Mouse (Mus musculus) heart, embryonic 15.5 days (tissue): ENCODE data around the gene Ccdc42. TPM values are rescaled to one million over a fixed set of nuclear protein-coding genes. Genes with fewer than 3 reads are reported as not detected.

Source experiments
- ATAC-seq: fragments of 200-750 bp; cut with Nextera tagmentation; replicated peaks from 2 replicates; pipeline ENCODE4 v1.8.0; 2017; ENCODE audit warnings: low read depth, moderate TSS enrichment; ENCODE audit not compliant: insufficient number of reproducible peaks, insufficient read depth, low FRiP score
- H3K27ac ChIP-seq: fragments of 300-500 bp; sonication (generic); 2 replicates; pipeline ENCODE4 v1.5.1; 2015; ENCODE audit warnings: mild to moderate bottlenecking, inconsistent platforms
- H3K27me3 ChIP-seq: fragments of 300-500 bp; sonication (generic); 2 replicates; pipeline ENCODE4 v1.6.1; 2015; ENCODE audit warnings: inconsistent platforms
- H3K36me3 ChIP-seq: fragments of 300-500 bp; sonication (generic); 2 replicates; pipeline ENCODE4 v1.6.1; 2015; ENCODE audit warnings: mild to moderate bottlenecking, inconsistent platforms
- H3K4me1 ChIP-seq: fragments of 300-500 bp; sonication (generic); replicated peaks from 2 replicates; pipeline ENCODE4 v1.6.1; 2015; ENCODE audit warnings: inconsistent platforms
- H3K4me2 ChIP-seq: fragments of 300-500 bp; sonication (generic); 2 replicates; pipeline ENCODE4 v1.6.1; 2015; ENCODE audit warnings: inconsistent platforms, mild to moderate bottlenecking, moderate library complexity
- H3K4me3 ChIP-seq: fragments of 300-500 bp; sonication (generic); 2 replicates; pipeline ENCODE4 v1.5.1; 2015; ENCODE audit warnings: mild to moderate bottlenecking, inconsistent platforms
- H3K9ac ChIP-seq: fragments of 300-500 bp; sonication (generic); 2 replicates; pipeline ENCODE4 v1.6.1; 2015; ENCODE audit warnings: mild to moderate bottlenecking, inconsistent platforms
- H3K9me3 ChIP-seq: fragments of 300-500 bp; sonication (generic); replicated peaks from 2 replicates; pipeline ENCODE4 v1.6.1; 2016; ENCODE audit warnings: inconsistent platforms
- WGBS: fragments of 180-500 bp; shearing (Covaris S2); methylation state at CpG from one replicate; pipeline ENCODE4 v1.1.7; 2015; ENCODE audit warnings: mixed read lengths; 5-methylcytosine and 5-hydroxymethylcytosine counted together
- polyA plus RNA-seq: library from polyadenylated mRNA; unstranded; fragments of >200 nt; fragmentation: Nextera tagmentation; extraction: Ambion mirVana; gene quantifications from 2 replicates; pipeline ENCODE4 v1.2.1, GENCODE M21; 2015

Ccdc42 gene
- polyA plus RNA-seq, 1 experiment from 2014 or later = 1.0 TPM

DNA sequence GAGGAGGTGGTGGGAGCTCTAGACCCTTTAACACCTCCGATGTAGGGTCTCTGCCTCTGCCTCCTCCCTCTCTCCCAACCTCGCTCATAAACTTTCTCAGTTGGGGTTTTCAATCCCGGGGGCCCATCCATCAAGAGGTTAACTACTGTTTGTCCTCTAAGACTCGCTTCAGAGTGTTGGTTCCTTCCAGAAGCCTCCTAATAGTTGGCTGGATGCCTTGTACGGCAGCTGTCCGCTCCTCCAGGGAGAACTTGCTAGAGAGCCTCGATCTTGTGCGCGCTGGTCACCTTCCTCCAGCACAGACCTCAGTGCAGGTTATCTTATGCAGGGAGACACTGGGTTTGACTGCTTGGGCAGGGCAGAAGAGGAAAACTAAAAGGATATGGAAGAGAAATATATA is 35.9 kb downstream of the Ccdc42 start:
- peak overlapping the region; percentile 53 for H3K4me3 ChIP-seq
- no peaks in the 10 kb centered on the region for H3K36me3 ChIP-seq
- no peak for ATAC-seq
- no peaks in the 10 kb centered on the region for H3K9me3 ChIP-seq
- peaks cover 23% of the 10 kb centered on the region for H3K4me1 ChIP-seq
- H3K27ac ChIP-seq = peak overlapping the region; percentile 72
- H3K4me2 ChIP-seq = peak overlapping the region; percentile 71
- H3K9ac ChIP-seq = no peak overlapping the region
- WGBS = 62% methylated on average over 9 of the region's 9 CpGs
- H3K27me3 ChIP-seq = no peaks in the 10 kb centered on the region

DNA sequence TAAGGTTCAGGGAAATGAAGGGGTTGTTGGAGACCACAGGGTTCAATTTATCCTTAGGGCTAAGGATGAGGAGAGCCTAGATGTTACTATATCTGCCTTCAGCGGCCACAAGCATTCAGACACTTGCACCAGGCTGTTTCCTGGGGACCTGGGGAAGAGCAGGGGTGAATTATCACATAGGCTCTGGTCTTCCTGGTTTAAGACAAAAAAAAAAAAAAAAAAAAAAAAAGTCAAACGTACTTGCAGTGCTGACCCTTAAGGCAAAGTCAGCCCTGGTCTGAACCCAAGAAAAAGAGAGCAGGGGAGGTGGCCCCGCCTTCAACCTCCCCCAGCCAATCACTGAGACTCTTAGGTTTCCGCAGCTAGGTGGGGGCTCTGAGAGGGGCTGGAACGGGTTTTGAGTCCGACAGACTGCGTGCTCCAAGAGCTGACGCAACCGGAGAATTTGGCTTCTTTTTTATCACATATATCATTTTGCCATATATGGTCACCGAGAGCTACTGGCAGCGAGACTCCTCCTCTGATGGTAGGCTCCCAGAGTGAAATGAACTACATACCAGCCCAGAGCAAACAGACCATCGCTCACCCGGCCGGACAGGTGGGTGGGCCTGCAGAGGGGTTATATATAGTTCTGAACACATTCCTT is 36.5 kb downstream of the Ccdc42 start:
- Histone ChIP-seq H3K27ac (peak overlapping the region; percentile 72), H3K27me3 (no peaks in the 10 kb centered on the region), H3K4me2 (peak overlapping the region; percentile 71), H3K9ac (peak overlapping the region; percentile 4), H3K4me1 (peaks cover 23% of the 10 kb centered on the region), H3K4me3 (peak overlapping the region; percentile 53), H3K9me3 (no peaks in the 10 kb centered on the region), H3K36me3 (no peaks in the 10 kb centered on the region)
- ATAC-seq = peak; percentile 92
- WGBS = 2% methylated on average over 13 of the region's 14 CpGs

DNA sequence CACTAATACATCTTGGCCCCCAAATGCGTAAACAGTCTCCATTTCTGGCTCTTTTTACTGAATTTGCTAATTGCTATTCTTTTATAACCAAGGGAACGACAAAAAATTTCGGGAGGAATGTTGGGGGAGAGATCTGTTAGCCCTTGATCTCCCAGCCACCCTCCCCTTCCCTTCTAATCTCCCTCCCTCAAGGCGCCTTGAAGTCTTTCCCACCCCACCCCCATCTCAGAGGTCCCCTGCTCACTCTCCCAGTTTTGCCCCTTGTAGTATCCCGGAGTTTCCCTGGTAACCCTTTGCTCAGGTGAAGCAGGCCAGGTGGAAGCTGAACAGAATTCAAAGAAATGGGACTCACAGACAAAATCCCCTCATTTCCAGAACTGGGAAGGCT is 37.0 kb downstream of the Ccdc42 start:
- Histone ChIP-seq H3K4me2 (peak overlapping the region; percentile 71), H3K4me1 (peaks cover 23% of the 10 kb centered on the region), H3K9ac (peak overlapping the region; percentile 4), H3K27ac (peak overlapping the region; percentile 72), H3K4me3 (peak overlapping the region; percentile 53), H3K36me3 (no peaks in the 10 kb centered on the region), H3K27me3 (no peaks in the 10 kb centered on the region), H3K9me3 (no peaks in the 10 kb centered on the region)
- peak; percentile 19; the same call in 1 of the 2 replicates for ATAC-seq
- 6% methylated on average over 5 of the region's 5 CpGs for WGBS

DNA sequence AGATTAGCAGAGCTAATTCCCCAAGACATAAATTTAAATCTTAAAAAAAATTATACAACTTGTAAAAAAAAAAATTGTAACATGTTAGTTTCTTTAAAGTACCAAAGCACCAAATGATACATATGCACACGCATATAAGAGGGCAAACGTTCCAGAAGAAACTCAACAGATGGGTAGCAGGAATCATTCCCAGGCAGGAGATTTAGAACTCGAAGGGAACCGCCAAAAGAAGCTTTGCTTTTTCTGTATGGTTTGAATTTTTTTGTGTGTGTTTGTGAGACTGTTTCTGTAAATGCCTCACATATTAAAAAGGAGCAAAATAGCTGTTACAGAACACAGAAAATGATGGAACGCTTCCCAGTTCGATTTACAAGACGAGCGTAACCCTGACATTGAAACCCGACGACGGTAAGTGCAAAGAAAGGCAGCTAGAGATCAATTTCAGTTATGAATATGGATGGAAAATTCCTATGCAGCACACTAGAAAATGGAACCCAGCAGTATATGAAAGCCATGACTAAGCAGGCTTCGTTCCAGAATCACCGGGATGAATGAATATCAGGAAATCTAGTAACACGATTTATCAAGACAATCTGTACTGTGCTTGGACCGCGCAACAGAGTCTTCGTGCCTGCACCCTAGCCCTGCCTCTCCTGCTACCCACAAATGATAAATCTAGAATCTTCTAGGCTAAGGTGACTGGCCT is 44.9 kb downstream of the Ccdc42 start:
- 80% methylated on average over 17 of the region's 17 CpGs for WGBS

DNA sequence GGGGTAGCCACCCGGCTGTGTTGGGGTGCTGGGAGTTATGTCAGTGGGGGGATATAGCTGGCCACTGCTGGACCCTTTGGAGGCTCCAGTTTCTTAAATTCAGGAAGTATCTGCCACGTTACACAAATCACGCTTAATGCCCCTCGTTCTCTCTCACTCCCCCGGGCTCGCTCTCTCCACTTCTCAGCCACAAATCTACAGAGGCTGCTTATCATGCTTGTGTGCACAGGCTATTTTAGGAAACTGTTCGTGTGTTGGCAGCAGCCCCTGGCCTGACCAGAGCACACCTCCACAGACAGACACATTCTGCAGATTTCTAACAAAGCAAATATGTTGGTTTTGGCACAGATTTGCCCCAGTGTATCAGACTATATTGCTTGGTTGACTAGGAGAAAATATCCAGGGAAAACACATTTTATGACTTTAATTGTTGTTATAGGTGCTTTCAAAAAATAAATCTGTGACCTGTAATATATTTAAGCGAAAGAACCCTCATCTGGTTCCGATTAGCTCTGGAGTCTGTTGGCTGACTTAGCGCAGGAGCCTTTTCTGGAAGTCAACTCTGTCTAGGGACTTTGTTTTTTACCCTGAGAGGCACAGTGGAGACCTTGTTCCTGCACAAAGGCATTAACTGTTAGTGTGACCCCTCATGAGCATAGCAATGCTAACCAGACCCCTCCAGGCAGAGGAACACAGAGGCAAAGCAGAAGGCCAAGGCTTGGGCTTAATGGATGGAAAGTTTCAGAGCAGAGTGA is 51.2 kb downstream of the Ccdc42 start:
- Histone ChIP-seq H3K4me1 (peaks cover 33% of the 10 kb centered on the region), H3K4me3 (peak overlapping the region; percentile 20; the same call in 1 of the 2 replicates), H3K36me3 (no peaks in the 10 kb centered on the region), H3K27ac (peak overlapping the region; percentile 98), H3K27me3 (no peaks in the 10 kb centered on the region), H3K4me2 (peak overlapping the region; percentile 54), H3K9me3 (no peaks in the 10 kb centered on the region), H3K9ac (peak overlapping the region; percentile 28; the same call in 1 of the 2 replicates)
- ATAC-seq = peak; percentile 87
- WGBS = 7% methylated on average over 10 of the region's 10 CpGs

More for the DNA sequence above, 44.9 kb downstream of the Ccdc42 start:
- H3K4me2 ChIP-seq = no peak overlapping the region
- no peak overlapping the region for H3K27ac ChIP-seq
- no peaks in the 10 kb centered on the region for H3K27me3 ChIP-seq
- H3K4me1 ChIP-seq = peaks cover 11% of the 10 kb centered on the region
- no peaks in the 10 kb centered on the region for H3K36me3 ChIP-seq
- H3K4me3 ChIP-seq = no peak overlapping the region
- ATAC-seq = no peak
- no peaks in the 10 kb centered on the region for H3K9me3 ChIP-seq
- H3K9ac ChIP-seq = no peak overlapping the region

DNA sequence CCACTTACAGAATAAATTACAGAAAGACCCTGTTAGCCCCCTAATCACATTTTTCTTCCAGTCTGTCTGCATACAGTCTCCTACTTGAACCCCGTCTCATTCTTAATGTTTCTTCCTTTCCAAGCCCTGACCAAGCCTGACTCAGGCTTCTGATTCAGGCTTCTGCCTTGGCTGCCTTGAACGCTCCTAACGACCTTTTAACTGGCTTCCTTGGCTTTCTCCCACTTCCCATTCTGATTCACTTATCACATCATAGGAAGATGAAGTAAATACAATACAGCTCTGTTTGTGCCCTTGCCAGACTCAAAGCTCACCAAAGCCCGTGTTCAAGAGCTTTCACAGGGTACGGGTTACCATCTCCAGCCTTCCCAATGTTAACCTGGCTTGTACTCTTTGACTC is 54.5 kb downstream of the Ccdc42 start:
- Histone ChIP-seq H3K27ac (no peak overlapping the region), H3K4me3 (no peak overlapping the region), H3K4me2 (no peak overlapping the region), H3K9ac (no peak overlapping the region), H3K9me3 (no peaks in the 10 kb centered on the region), H3K36me3 (no peaks in the 10 kb centered on the region), H3K27me3 (no peaks in the 10 kb centered on the region), H3K4me1 (peaks cover 38% of the 10 kb centered on the region)
- 70% methylated on average over 5 of the region's 5 CpGs for WGBS
- ATAC-seq = no peak

DNA sequence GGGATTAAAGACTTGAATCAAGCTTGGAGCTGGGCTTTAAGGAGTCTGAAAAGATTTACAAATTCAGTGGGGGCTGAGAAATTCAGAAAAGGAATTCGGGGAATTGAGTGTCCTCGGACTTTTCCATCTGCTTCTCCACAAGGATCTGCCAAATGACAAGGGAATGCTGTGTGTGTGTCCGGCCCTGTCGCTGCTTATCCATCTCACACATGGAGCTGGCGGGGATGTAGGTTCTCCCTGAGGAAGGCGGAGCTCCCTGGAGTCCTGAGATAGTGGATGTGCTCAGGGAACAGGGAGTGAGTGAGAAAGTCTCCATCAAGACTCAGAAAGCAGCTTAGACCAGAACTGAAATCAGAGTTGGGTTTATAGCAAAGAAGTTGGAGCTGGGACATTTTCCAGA is 58.0 kb downstream of the Ccdc42 start:
- Histone ChIP-seq H3K4me2 (no peak overlapping the region), H3K9me3 (no peaks in the 10 kb centered on the region), H3K36me3 (no peaks in the 10 kb centered on the region), H3K27ac (peak overlapping the region; percentile 6; the same call in 1 of the 2 replicates), H3K4me3 (no peak overlapping the region), H3K9ac (no peak overlapping the region), H3K4me1 (peaks cover 24% of the 10 kb centered on the region), H3K27me3 (no peaks in the 10 kb centered on the region)
- WGBS = 35% methylated on average over 6 of the region's 6 CpGs
- ATAC-seq = no peak

Other genes with a start within 250 kb of the Ccdc42 start
- gene Ntn1, start 186.2 kb upstream of the Ccdc42 start, polyA plus RNA-seq = 18.3 and 21.6 TPM in 2 replicates
- 0.68 and 1.5 TPM in 2 replicates for gene Pik3r5, start 154.9 kb upstream of the Ccdc42 start, polyA plus RNA-seq
- gene Pik3r6, start 84.0 kb upstream of the Ccdc42 start, polyA plus RNA-seq = 4.3 and 7.1 TPM in 2 replicates
- gene Mfsd6l, start 30.8 kb upstream of the Ccdc42 start, polyA plus RNA-seq = 0.19 TPM in 1 of 2 replicates, not detected in the other
- gene Myh10, start 104.5 kb downstream of the Ccdc42 start, polyA plus RNA-seq = 90.9 and 110 TPM in 2 replicates